Mouse (Mus musculus) olfactory bulb, adult 2 months (tissue): ENCODE results near the gene Asap3.

Experiments
- CTCF ChIP-seq: fragments of 200-500 bp; IDR thresholded peaks from 2 replicates; pipeline ENCODE4 v1.5.1; 2012; ENCODE audit warnings: low read depth, mild to moderate bottlenecking, low read length, moderate library complexity; ENCODE audit not compliant: insufficient read depth
- POLR2A ChIP-seq: fragments of 200-500 bp; IDR thresholded peaks from 2 replicates; pipeline ENCODE4 v1.6.1; 2012; ENCODE audit warnings: mild to moderate bottlenecking, low read depth, low read length, moderate library complexity; ENCODE audit not compliant: insufficient read depth

GRCm38 (mm10) chr4:136172011-136172541 lies 34.1 kb upstream of the Asap3 start, which contains the start of gene E2f2:
- no peak for TF ChIP-seq POLR2A
- TF ChIP-seq CTCF, result no peak
